8 mouse cellular contexts compared by ENCODE assay signal in the genomic region with DNA sequence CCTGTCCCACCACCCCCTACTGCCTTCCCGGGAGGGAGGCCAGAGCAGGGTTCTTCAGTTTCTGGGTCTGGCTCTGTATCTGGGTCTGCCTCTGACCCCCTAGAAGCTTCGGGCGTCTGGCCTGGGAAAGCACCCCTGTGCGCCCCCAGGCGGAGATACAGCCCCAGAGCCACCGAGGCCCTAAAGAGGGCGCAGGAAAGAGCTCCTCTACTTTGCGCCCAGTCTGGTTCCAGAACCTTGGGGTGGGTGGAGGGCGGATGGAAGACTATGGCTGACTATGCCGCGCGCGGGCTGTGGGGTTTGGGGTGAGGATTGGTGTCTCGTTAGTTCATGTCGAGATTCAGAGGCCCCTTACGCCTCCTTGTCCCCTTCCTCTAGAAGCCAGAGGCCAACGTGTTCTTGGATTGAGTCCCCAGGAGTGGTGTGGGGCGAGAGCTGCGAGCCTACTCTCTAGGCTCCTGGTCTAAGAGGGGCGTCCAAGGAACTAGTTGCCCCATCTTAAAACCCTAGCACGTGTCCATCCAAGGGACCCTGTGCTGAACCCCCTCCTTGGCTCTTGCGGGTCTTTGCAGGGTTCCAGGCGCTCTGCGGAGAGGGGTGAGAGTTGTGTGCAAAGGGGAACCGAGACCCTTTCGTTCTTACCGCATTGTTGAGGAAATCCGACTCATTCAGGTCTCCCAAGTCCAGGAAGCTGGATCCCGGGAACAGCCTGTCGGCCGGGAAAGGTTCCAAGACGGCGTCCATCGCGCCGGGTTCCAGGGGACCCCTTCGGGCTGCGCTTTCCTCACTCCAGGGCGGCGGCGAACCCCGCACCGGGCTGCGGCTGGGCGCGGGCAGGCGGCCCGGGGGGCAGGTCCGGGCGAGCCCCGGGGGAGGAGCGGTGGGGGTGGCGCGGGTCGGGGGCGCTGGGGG. TPM values are rescaled to one million over a fixed set of nuclear protein-coding genes. Genes with fewer than 3 reads are reported as not detected.
DNase-seq lines count a peak whose midpoint lies in the region; ATAC-seq and TF ChIP-seq lines count a peak whose summit lies in the region.

No protein-coding gene starts in this region.

- H3K4me1 ChIP-seq in forebrain, embryonic 16.5 days (replicated peaks; ENCODE audit: control insufficient read depth, insufficient read depth, low read length), result peaks cover 9% of the 10 kb centered on the region
- H3K4me1 ChIP-seq in hindbrain, embryonic 14.5 days (replicated peaks; ENCODE audit: control insufficient read depth, insufficient read depth, low read length), result peaks cover 8% of the 10 kb centered on the region
- peaks cover 13% of the 10 kb centered on the region for H3K4me1 ChIP-seq in liver, embryonic 15.5 days (replicated peaks)
- H3K4me1 ChIP-seq in neural tube, embryonic 13.5 days (replicated peaks), result peaks cover 11% of the 10 kb centered on the region

- H3K27me3 ChIP-seq in forebrain, embryonic 16.5 days (replicated peaks; ENCODE audit: control insufficient read depth, insufficient read depth, low read length), result peaks cover 2% of the 10 kb centered on the region; the same call in 1 of the 2 replicates
- H3K27me3 ChIP-seq in hindbrain, embryonic 14.5 days (ENCODE audit: control insufficient read depth, insufficient read depth, low read length), result peaks cover 19% of the 10 kb centered on the region; the same call in 1 of the 2 replicates
- H3K27me3 ChIP-seq in liver, embryonic 15.5 days, result peaks cover 59% of the 10 kb centered on the region
- peaks cover 41% of the 10 kb centered on the region for H3K27me3 ChIP-seq in neural tube, embryonic 13.5 days

- intact Hi-C loops in left cerebral cortex, adult 2 months (cut with DNase I), result no loop called here

- H3K4me2 ChIP-seq in forebrain, embryonic 16.5 days (ENCODE audit: low read length), result peak overlapping the region; percentile 80
- peak overlapping the region; percentile 98 for H3K4me2 ChIP-seq in hindbrain, embryonic 14.5 days (replicated peaks)
- H3K4me2 ChIP-seq in liver, embryonic 15.5 days, result peak overlapping the region; percentile 78
- peak overlapping the region; percentile 96 for H3K4me2 ChIP-seq in neural tube, embryonic 13.5 days

- peak; percentile 45 for TF ChIP-seq CTCF in left cerebral cortex, adult 2 months (IDR thresholded peaks at IDR 0.05)

- H3K36me3 ChIP-seq in forebrain, embryonic 16.5 days (ENCODE audit: control insufficient read depth, insufficient read depth), result no peaks in the 10 kb centered on the region
- H3K36me3 ChIP-seq in hindbrain, embryonic 14.5 days (replicated peaks; ENCODE audit: control insufficient read depth, insufficient read depth), result no peaks in the 10 kb centered on the region
- no peaks in the 10 kb centered on the region for H3K36me3 ChIP-seq in liver, embryonic 15.5 days (replicated peaks)
- H3K36me3 ChIP-seq in neural tube, embryonic 13.5 days, result no peaks in the 10 kb centered on the region

- DNase-seq in left cerebral cortex, adult 2 months (ENCODE audit: extremely low spot score in 1 of 2, low spot score in 2 of 2), result peak in 1 of 2 experiments; percentile 24
- DNase-seq in left cerebral cortex, adult 11 months (ENCODE audit: low spot score), result no peak
- peak; percentile 46 for DNase-seq in adrenal gland, adult 2 months
- DNase-seq in hindbrain, embryonic 14.5 days (ENCODE audit: low spot score), result peak; percentile 33
- DNase-seq in right cerebral cortex, postnatal 36 days (ENCODE audit: low spot score in 2 of 2), result no peak

- peak overlapping the region; percentile 67 for H3K9ac ChIP-seq in forebrain, embryonic 16.5 days (replicated peaks; ENCODE audit: low read depth, low read length)
- H3K9ac ChIP-seq in hindbrain, embryonic 14.5 days, result peak overlapping the region; percentile 61
- H3K9ac ChIP-seq in liver, embryonic 15.5 days, result peak overlapping the region; percentile 8; the same call in 1 of the 2 replicates
- peak overlapping the region; percentile 73 for H3K9ac ChIP-seq in neural tube, embryonic 13.5 days

- H3K4me3 ChIP-seq in left cerebral cortex, adult 2 months, result peak overlapping the region; percentile 53
- H3K4me3 ChIP-seq in forebrain, embryonic 16.5 days (replicated peaks; ENCODE audit: low read length), result peak overlapping the region; percentile 68
- H3K4me3 ChIP-seq in hindbrain, embryonic 14.5 days (replicated peaks; ENCODE audit: low read length), result peak overlapping the region; percentile 62
- H3K4me3 ChIP-seq in liver, embryonic 15.5 days (replicated peaks), result peak overlapping the region; percentile 56
- peak overlapping the region; percentile 60 for H3K4me3 ChIP-seq in neural tube, embryonic 13.5 days

- H3K9me3 ChIP-seq in forebrain, embryonic 16.5 days (ENCODE audit: control insufficient read depth, low read length), result no peaks in the 10 kb centered on the region
- no peaks in the 10 kb centered on the region for H3K9me3 ChIP-seq in hindbrain, embryonic 14.5 days (ENCODE audit: control insufficient read depth, low read length)
- H3K9me3 ChIP-seq in liver, embryonic 15.5 days (replicated peaks), result no peaks in the 10 kb centered on the region
- H3K9me3 ChIP-seq in neural tube, embryonic 13.5 days, result no peaks in the 10 kb centered on the region

- WGBS in forebrain, embryonic 16.5 days, result 5% methylated on average over 54 of the region's 56 CpGs
- 5% methylated on average over 51 of the region's 56 CpGs for WGBS in hindbrain, embryonic 14.5 days
- 3% methylated on average over 56 of the region's 56 CpGs for WGBS in liver, embryonic 15.5 days (ENCODE audit: insufficient replicate concordance)
- WGBS in neural tube, embryonic 13.5 days, result 4% methylated on average over 55 of the region's 56 CpGs

- H3K27ac ChIP-seq in left cerebral cortex, adult 2 months, result no peak overlapping the region
- H3K27ac ChIP-seq in forebrain, embryonic 16.5 days (ENCODE audit: low read length), result no peak overlapping the region
- no peak overlapping the region for H3K27ac ChIP-seq in hindbrain, embryonic 14.5 days
- no peak overlapping the region for H3K27ac ChIP-seq in liver, embryonic 15.5 days (replicated peaks)
- no peak overlapping the region for H3K27ac ChIP-seq in neural tube, embryonic 13.5 days (replicated peaks)

- peak; percentile 24 for ATAC-seq in forebrain, embryonic 16.5 days
- ATAC-seq in hindbrain, embryonic 14.5 days (ENCODE audit: low FRiP score), result 0 out of 2 replicates have a peak, but pooled peaks have one; percentile 26
- no peak for ATAC-seq in liver, embryonic 15.5 days (ENCODE audit: insufficient read depth)
- peak; percentile 40 for ATAC-seq in neural tube, embryonic 13.5 days (ENCODE audit: low read depth)

RNA-seq across cellular contexts. Expression of gene Creb3l1, which starts 0.7 kb away (rescaled TPM):
- total RNA-seq in left cerebral cortex, adult 2 months (2021), result 1 to 10 TPM; 2.3 TPM
- 10 to 100 TPM; 11.1 to 17.3 TPM for total RNA-seq in adrenal gland, adult 2 months (2021)
- 6.4 and 6.6 TPM in 2 replicates for polyA plus RNA-seq in adrenal gland, adult 2 months (2012; rRNA removed)
- polyA plus RNA-seq in forebrain, embryonic 16.5 days (2015; fragmentation: Nextera tagmentation; extraction: Ambion mirVana), result 1.3 and 1.9 TPM in 2 replicates
- 3.5 and 3.6 TPM in 2 replicates for polyA plus RNA-seq in hindbrain, embryonic 14.5 days (2014; fragmentation: Nextera tagmentation; extraction: Ambion mirVana)
- polyA plus RNA-seq in liver, embryonic 15.5 days (2015; fragmentation: Nextera tagmentation; extraction: Ambion mirVana), result 1.1 and 1.3 TPM in 2 replicates
- 3.3 and 3.7 TPM in 2 replicates for polyA plus RNA-seq in neural tube, embryonic 13.5 days (2015; fragmentation: Nextera tagmentation; extraction: Ambion mirVana)

RNA-seq across cellular contexts. Expression of gene Dgkz, which starts 48.0 kb away (rescaled TPM):
- total RNA-seq in left cerebral cortex, adult 2 months (2021), result 100 to 1,000 TPM; 553 to 561 TPM
- 10 to 100 TPM; 37.8 to 57.6 TPM for total RNA-seq in adrenal gland, adult 2 months (2021)
- polyA plus RNA-seq in adrenal gland, adult 2 months (2012; rRNA removed), result 108 and 122 TPM in 2 replicates
- 28.7 and 33.6 TPM in 2 replicates for polyA plus RNA-seq in forebrain, embryonic 16.5 days (2015; fragmentation: Nextera tagmentation; extraction: Ambion mirVana)
- 39.0 and 42.6 TPM in 2 replicates for polyA plus RNA-seq in hindbrain, embryonic 14.5 days (2014; fragmentation: Nextera tagmentation; extraction: Ambion mirVana)
- polyA plus RNA-seq in liver, embryonic 15.5 days (2015; fragmentation: Nextera tagmentation; extraction: Ambion mirVana), result 21.2 and 26.6 TPM in 2 replicates
- polyA plus RNA-seq in neural tube, embryonic 13.5 days (2015; fragmentation: Nextera tagmentation; extraction: Ambion mirVana), result 35.7 and 38.8 TPM in 2 replicates

Comparison
In these comparisons a context has a peak if more than half of its experiments do, and no peak if none do; other contexts are left out.
1. DNase-seq: peak in adrenal gland, adult 2 months (single experiment) and hindbrain, embryonic 14.5 days (single experiment); none in left cerebral cortex, adult 11 months (single experiment) and right cerebral cortex, postnatal 36 days (0 of 2).
2. H3K9ac ChIP-seq: peak in every context shown above with its lines; median percentile 73 in neural tube, embryonic 13.5 days; 67 in forebrain, embryonic 16.5 days; 61 in hindbrain, embryonic 14.5 days; 8 in liver, embryonic 15.5 days.
3. Peak in every context shown above with its lines, with median percentiles within 50 percentile points of each other: H3K4me3 ChIP-seq and H3K4me2 ChIP-seq.